ENCODE assay signal across 18 mouse cellular contexts in genomic region chr8:53788202-53788601, GRCm38 (mm10).
"Had no signal": no experiment of that assay in that cellular context is flagged by ENCODE, and none has a peak within 500 bp of the region (broad histone marks: within the 10 kb centered on the region; RNA-seq: fewer than 3 reads in every experiment).

No protein-coding gene starts in this region.

- DNase-seq: lung, adult 18-20 months; lung, postnatal 14 days; lung, postnatal 36 days; midbrain, embryonic 14.5 days; retina, postnatal 1 day; right cerebral cortex, adult 18-20 months; right cerebral cortex, postnatal 25 days; right cerebral cortex, postnatal 4 days; spleen, adult 18-20 months; thymus, adult 18-20 months; thymus, postnatal 14 days; thymus, postnatal 36 days had no signal

- H3K4me3 ChIP-seq: lung, embryonic 15.5 days; midbrain, embryonic 10.5 days; midbrain, embryonic 12.5 days; myocyte; neural tube, embryonic 13.5 days; neural tube, embryonic 15.5 days had no signal

- H3K4me1 ChIP-seq: lung, embryonic 15.5 days; midbrain, embryonic 10.5 days; midbrain, embryonic 12.5 days; neural tube, embryonic 13.5 days; neural tube, embryonic 15.5 days had no signal
